10 mouse cellular contexts compared by ENCODE assay signal in the genomic region with DNA sequence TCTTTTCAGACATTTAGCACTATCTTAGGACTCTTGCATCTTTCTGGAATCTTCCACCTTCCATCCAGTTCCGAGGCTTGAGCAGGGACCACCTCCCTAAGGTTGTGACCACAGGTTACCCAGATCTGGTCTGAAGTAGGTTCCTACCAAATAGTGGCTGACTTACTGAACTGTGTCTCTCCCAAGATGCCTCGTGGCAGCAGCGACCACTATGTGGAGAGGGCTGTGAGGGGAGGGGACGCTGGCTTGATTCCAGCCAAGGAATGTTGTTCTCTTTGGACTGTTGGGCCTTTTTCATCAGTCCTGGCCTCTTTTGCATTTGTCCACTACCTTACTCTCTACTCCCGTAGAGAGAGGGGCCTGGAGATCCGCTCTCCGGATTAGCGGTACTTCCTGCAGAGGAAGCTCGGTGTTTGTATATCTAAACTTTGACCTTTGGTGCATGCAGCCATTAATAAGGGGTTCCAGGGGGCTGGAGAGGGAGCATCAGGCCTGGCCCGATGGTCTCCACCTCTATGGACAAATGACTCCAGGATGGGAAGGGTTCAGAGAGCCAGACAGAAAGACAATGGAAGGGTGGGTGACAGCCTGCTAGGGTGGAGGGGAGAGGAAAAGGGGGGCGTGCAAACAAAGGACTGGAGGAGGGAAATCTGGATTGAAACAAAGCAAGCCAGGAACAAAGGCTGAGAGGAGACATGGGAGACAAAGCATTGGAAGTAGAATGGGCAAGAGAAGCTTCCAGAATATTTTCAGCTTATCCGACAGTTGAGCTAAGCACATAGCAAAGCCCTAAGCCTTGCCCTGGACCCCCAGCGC. TPM values are rescaled to one million over a fixed set of nuclear protein-coding genes. Genes with fewer than 3 reads are reported as not detected.
DNase-seq lines count a peak whose midpoint lies in the region; ATAC-seq lines count a peak whose summit lies in the region.
"Had no signal": no experiment of that assay in that cellular context is flagged by ENCODE, and none has a peak within 500 bp of the region (broad histone marks: within the 10 kb centered on the region; RNA-seq: fewer than 3 reads in every experiment).

No protein-coding gene starts in this region.

- 32% methylated on average over 13 of the region's 13 CpGs for WGBS in lung, embryonic 16.5 days
- 54% methylated on average over 13 of the region's 13 CpGs for WGBS in limb, embryonic 13.5 days
- 33% methylated on average over 13 of the region's 13 CpGs for WGBS in stomach, embryonic 16.5 days

- no peaks in the 10 kb centered on the region for H3K36me3 ChIP-seq in lung, embryonic 16.5 days (ENCODE audit: control insufficient read depth, insufficient read depth, low read length)
- no peaks in the 10 kb centered on the region for H3K36me3 ChIP-seq in limb, embryonic 13.5 days
- no peaks in the 10 kb centered on the region for H3K36me3 ChIP-seq in stomach, embryonic 16.5 days (ENCODE audit: control insufficient read depth, insufficient read depth, low read length)

- H3K27ac ChIP-seq in lung, embryonic 16.5 days (ENCODE audit: low read length): peak overlapping the region; percentile 63
- H3K27ac ChIP-seq in limb, embryonic 13.5 days: 0 out of 2 replicates have a peak overlapping the region, but pooled peaks have one; percentile 52
- peak overlapping the region; percentile 47 for H3K27ac ChIP-seq in stomach, embryonic 16.5 days (ENCODE audit: low read length)

- H3K9ac ChIP-seq in lung, embryonic 16.5 days (ENCODE audit: low read length): no peak overlapping the region
- H3K9ac ChIP-seq in limb, embryonic 13.5 days: no peak overlapping the region
- no peak overlapping the region; the same call in 1 of the 2 replicates for H3K9ac ChIP-seq in stomach, embryonic 16.5 days (ENCODE audit: low read length)

- peaks cover 26% of the 10 kb centered on the region for H3K4me1 ChIP-seq in lung, embryonic 16.5 days (replicated peaks; ENCODE audit: control insufficient read depth, insufficient read depth, low read length)
- H3K4me1 ChIP-seq in limb, embryonic 13.5 days: peaks cover 59% of the 10 kb centered on the region
- H3K4me1 ChIP-seq in stomach, embryonic 16.5 days (ENCODE audit: control insufficient read depth, insufficient read depth, low read length): peaks cover 17% of the 10 kb centered on the region

- no peak overlapping the region for H3K4me3 ChIP-seq in lung, embryonic 16.5 days (ENCODE audit: low read length)
- no peak overlapping the region for H3K4me3 ChIP-seq in limb, embryonic 13.5 days
- no peak overlapping the region for H3K4me3 ChIP-seq in stomach, embryonic 16.5 days (replicated peaks; ENCODE audit: low read length)

- DNase-seq in heart, adult 11 months: peak; percentile 67
- DNase-seq in heart, postnatal 10 days: no peak
- DNase-seq in lung, postnatal 14 days: no peak
- DNase-seq in frontal cortex, postnatal 14 days (ENCODE audit: low spot score in 2 of 2): no peak
- DNase-seq in gastrocnemius, postnatal 10 days: no peak
- DNase-seq: left cerebral cortex, postnatal 4 days; right cerebral cortex, postnatal 14 days had no signal

- intact Hi-C loops in heart, postnatal 10 days (cut with DNase I): no loop called here

- peak; percentile 57 for ATAC-seq in lung, embryonic 16.5 days (ENCODE audit: low read depth)
- ATAC-seq in limb, embryonic 13.5 days (ENCODE audit: low FRiP score, low read depth): no peak
- no peak for ATAC-seq in stomach, embryonic 16.5 days (ENCODE audit: insufficient read depth, low FRiP score)

- H3K9me3 ChIP-seq in lung, embryonic 16.5 days (ENCODE audit: control insufficient read depth, low read length): no peaks in the 10 kb centered on the region
- H3K9me3 ChIP-seq in limb, embryonic 13.5 days: no peaks in the 10 kb centered on the region
- no peaks in the 10 kb centered on the region for H3K9me3 ChIP-seq in stomach, embryonic 16.5 days (replicated peaks; ENCODE audit: control insufficient read depth, low read length)

- no peak overlapping the region for H3K4me2 ChIP-seq in lung, embryonic 16.5 days (ENCODE audit: low read depth, low read length)
- H3K4me2 ChIP-seq in limb, embryonic 13.5 days (replicated peaks): no peak overlapping the region
- no peak overlapping the region for H3K4me2 ChIP-seq in stomach, embryonic 16.5 days (ENCODE audit: low read depth, low read length)

- no peaks in the 10 kb centered on the region for H3K27me3 ChIP-seq in lung, embryonic 16.5 days (ENCODE audit: control insufficient read depth, insufficient read depth, low read depth, low read length)
- no peaks in the 10 kb centered on the region for H3K27me3 ChIP-seq in limb, embryonic 13.5 days
- no peaks in the 10 kb centered on the region for H3K27me3 ChIP-seq in stomach, embryonic 16.5 days (ENCODE audit: control insufficient read depth, insufficient read depth, low read length)

RNA-seq across cellular contexts. Expression of gene Gm26897, which starts 39.1 kb away (rescaled TPM):
- total RNA-seq in heart, postnatal 10 days (2021): not detected
- polyA plus RNA-seq in lung, embryonic 16.5 days (2015; fragmentation: Nextera tagmentation; extraction: Ambion mirVana): not detected in 2 replicates
- polyA plus RNA-seq in limb, embryonic 13.5 days (2015; fragmentation: Nextera tagmentation; extraction: Ambion mirVana): not detected in 2 replicates
- not detected in 2 replicates for polyA plus RNA-seq in stomach, embryonic 16.5 days (2015; fragmentation: Nextera tagmentation; extraction: Ambion mirVana)
- not detected for total RNA-seq in gastrocnemius, postnatal 10 days (2021)
- total RNA-seq: left cerebral cortex, postnatal 4 days had no signal
